Comparison of ENCODE assay signal across 8 mouse cellular contexts in genomic region chr7:19012025-19012621, GRCm38 (mm10). TPM values are rescaled to one million over a fixed set of nuclear protein-coding genes. Genes with fewer than 3 reads are reported as not detected.
DNase-seq lines count a peak whose midpoint lies in the region.

No protein-coding gene starts in this region.

- peaks cover 37% of the 10 kb centered on the region for H3K4me1 ChIP-seq in heart, embryonic 10.5 days
- peaks cover 35% of the 10 kb centered on the region for H3K4me1 ChIP-seq in megakaryocyte, embryonic 14.5 days

- H3K36me3 ChIP-seq in heart, embryonic 10.5 days, result peaks cover 5% of the 10 kb centered on the region
- peaks cover 4% of the 10 kb centered on the region for H3K36me3 ChIP-seq in megakaryocyte, embryonic 14.5 days (replicated peaks; ENCODE audit: low read length)

- peak overlapping the region; percentile 94 for H3K27ac ChIP-seq in heart, embryonic 10.5 days

- no peaks in the 10 kb centered on the region for H3K27me3 ChIP-seq in heart, embryonic 10.5 days (ENCODE audit: insufficient read depth, poor library complexity, severe bottlenecking)
- H3K27me3 ChIP-seq in megakaryocyte, embryonic 14.5 days (replicated peaks), result peaks cover 13% of the 10 kb centered on the region

- no peaks in the 10 kb centered on the region for H3K9me3 ChIP-seq in heart, embryonic 10.5 days
- no peaks in the 10 kb centered on the region for H3K9me3 ChIP-seq in megakaryocyte, embryonic 14.5 days

- peak overlapping the region; percentile 65 for H3K4me3 ChIP-seq in heart, embryonic 10.5 days
- peak overlapping the region; percentile 87 for H3K4me3 ChIP-seq in megakaryocyte, embryonic 14.5 days (replicated peaks)

- WGBS in heart, embryonic 10.5 days, result under 1% methylated on average over 30 of the region's 31 CpGs

- DNase-seq in adrenal gland, adult 2 months, result peak; percentile 66
- DNase-seq in adrenal gland, postnatal 4 days (ENCODE audit: low spot score in 2 of 2), result no peak
- DNase-seq in Muller cell, postnatal 12 days (ENCODE audit: inconsistent ontology term), result peak; percentile 60
- DNase-seq in heart, embryonic 10.5 days (ENCODE audit: low spot score), result no peak
- DNase-seq in kidney, postnatal 14 days, result peak; percentile 62
- no peak for DNase-seq in c-Kit-positive CD71-positive TER-119-positive erythroid progenitor cells, embryonic 14.5 days (ENCODE audit: low spot score)
- no peak for DNase-seq in layer of hippocampus, adult 11-12 months (ENCODE audit: low spot score)

RNA-seq across cellular contexts. Expression of gene Irf2bp1, which starts 8.3 kb away (rescaled TPM):
- total RNA-seq in adrenal gland, adult 2 months (2021), result 10 to 100 TPM; 36.8 to 44.3 TPM
- 74.8 and 78.3 TPM in 2 replicates for polyA plus RNA-seq in adrenal gland, adult 2 months (2012; rRNA removed)
- total RNA-seq in adrenal gland, postnatal 4 days (2021), result 10 to 100 TPM; 44.3 to 49.1 TPM
- 14.9 and 27.0 TPM in 2 replicates for polyA plus RNA-seq in heart, embryonic 10.5 days (2016; fragmentation: Nextera tagmentation; extraction: Ambion mirVana)
- polyA plus RNA-seq in megakaryocyte, embryonic 14.5 days (2012; ENCODE audit: insufficient read depth, low replicate concordance), result 53.2 and 120 TPM in 2 replicates

RNA-seq across cellular contexts. Expression of gene Foxa3, which starts 11.2 kb away (rescaled TPM):
- not detected for total RNA-seq in adrenal gland, adult 2 months (2021)
- polyA plus RNA-seq in adrenal gland, adult 2 months (2012; rRNA removed), result 0.08 and 0.24 TPM in 2 replicates
- total RNA-seq in adrenal gland, postnatal 4 days (2021), result 1 to 10 TPM in 1 of 2 experiments, under 1 TPM in 1; 0.50 to 4.5 TPM
- 0.36 and 8.6 TPM in 2 replicates for polyA plus RNA-seq in heart, embryonic 10.5 days (2016; fragmentation: Nextera tagmentation; extraction: Ambion mirVana)
- polyA plus RNA-seq in megakaryocyte, embryonic 14.5 days (2012; ENCODE audit: insufficient read depth, low replicate concordance), result not detected in 2 replicates

RNA-seq across cellular contexts. Expression of gene Sympk, which starts 12.1 kb away (rescaled TPM):
- 100 to 1,000 TPM in 1 of 2 experiments, 10 to 100 TPM in 1; 94.4 to 103 TPM for total RNA-seq in adrenal gland, adult 2 months (2021)
- polyA plus RNA-seq in adrenal gland, adult 2 months (2012; rRNA removed), result 123 and 159 TPM in 2 replicates
- total RNA-seq in adrenal gland, postnatal 4 days (2021), result 100 to 1,000 TPM; 109 to 119 TPM
- 34.0 and 44.5 TPM in 2 replicates for polyA plus RNA-seq in heart, embryonic 10.5 days (2016; fragmentation: Nextera tagmentation; extraction: Ambion mirVana)
- 176 and 205 TPM in 2 replicates for polyA plus RNA-seq in megakaryocyte, embryonic 14.5 days (2012; ENCODE audit: insufficient read depth, low replicate concordance)

RNA-seq across cellular contexts. Expression of gene Mypop, which starts 21.1 kb away (rescaled TPM):
- 10 to 100 TPM in 1 of 2 experiments, 1 to 10 TPM in 1; 8.9 to 16.8 TPM for total RNA-seq in adrenal gland, adult 2 months (2021)
- polyA plus RNA-seq in adrenal gland, adult 2 months (2012; rRNA removed), result 36.5 and 39.8 TPM in 2 replicates
- 1 to 10 TPM; 7.2 to 8.3 TPM for total RNA-seq in adrenal gland, postnatal 4 days (2021)
- 2.1 and 3.3 TPM in 2 replicates for polyA plus RNA-seq in heart, embryonic 10.5 days (2016; fragmentation: Nextera tagmentation; extraction: Ambion mirVana)
- polyA plus RNA-seq in megakaryocyte, embryonic 14.5 days (2012; ENCODE audit: insufficient read depth, low replicate concordance), result 2.5 and 6.7 TPM in 2 replicates

RNA-seq across cellular contexts. Expression of gene Nanos2, which starts 24.9 kb away (rescaled TPM):
- not detected for total RNA-seq in adrenal gland, adult 2 months (2021)
- not detected in 2 replicates for polyA plus RNA-seq in adrenal gland, adult 2 months (2012; rRNA removed)
- total RNA-seq in adrenal gland, postnatal 4 days (2021), result under 1 TPM in 1 of 2 experiments, not detected in 1; 0.20 TPM
- not detected in 2 replicates for polyA plus RNA-seq in heart, embryonic 10.5 days (2016; fragmentation: Nextera tagmentation; extraction: Ambion mirVana)
- not detected in 2 replicates for polyA plus RNA-seq in megakaryocyte, embryonic 14.5 days (2012; ENCODE audit: insufficient read depth, low replicate concordance)

Comparison
In these comparisons a context has a peak if more than half of its experiments do, and no peak if none do; other contexts are left out.
1. DNase-seq: peak in adrenal gland, adult 2 months (single experiment), Muller cell, postnatal 12 days (single experiment) and kidney, postnatal 14 days (single experiment); none in adrenal gland, postnatal 4 days (0 of 2), heart, embryonic 10.5 days (single experiment), c-Kit-positive CD71-positive TER-119-positive erythroid progenitor cells, embryonic 14.5 days (single experiment) and layer of hippocampus, adult 11-12 months (single experiment).